Mouse (Mus musculus) erythroid progenitor cell, adult 5-6 weeks (primary cell): ENCODE results near the gene Ovol1. TPM values are rescaled to one million over a fixed set of nuclear protein-coding genes. Genes with fewer than 3 reads are reported as not detected.

Experiments
- ATAC-seq: replicated peaks from 2 replicates; pipeline ENCODE4 v1.8.0; 2016; ENCODE audit warnings: moderate number of reproducible peaks, mild to moderate bottlenecking, moderate TSS enrichment, inconsistent platforms; ENCODE audit not compliant: poor library complexity, low FRiP score, severe bottlenecking
- total RNA-seq, 2 experiments: library from RNA; stranded (forward) in 1 of 2; stranded (reverse) in 1 of 2; fragments of 150-400 nt in 1 of 2; fragments of 186-747, 209-891 nt in 1 of 2; gene quantifications; 2 replicates each; pipeline versions ENCODE4 v1.2.3 to v1.2.4; 2015 to 2017; ENCODE audit warnings: low replicate concordance in 2 of 2

Ovol1 gene
- not detected in 2 replicates for total RNA-seq (2015; ENCODE audit: low replicate concordance)
- not detected in 2 replicates for total RNA-seq (2017; ENCODE audit: low replicate concordance)

DNA sequence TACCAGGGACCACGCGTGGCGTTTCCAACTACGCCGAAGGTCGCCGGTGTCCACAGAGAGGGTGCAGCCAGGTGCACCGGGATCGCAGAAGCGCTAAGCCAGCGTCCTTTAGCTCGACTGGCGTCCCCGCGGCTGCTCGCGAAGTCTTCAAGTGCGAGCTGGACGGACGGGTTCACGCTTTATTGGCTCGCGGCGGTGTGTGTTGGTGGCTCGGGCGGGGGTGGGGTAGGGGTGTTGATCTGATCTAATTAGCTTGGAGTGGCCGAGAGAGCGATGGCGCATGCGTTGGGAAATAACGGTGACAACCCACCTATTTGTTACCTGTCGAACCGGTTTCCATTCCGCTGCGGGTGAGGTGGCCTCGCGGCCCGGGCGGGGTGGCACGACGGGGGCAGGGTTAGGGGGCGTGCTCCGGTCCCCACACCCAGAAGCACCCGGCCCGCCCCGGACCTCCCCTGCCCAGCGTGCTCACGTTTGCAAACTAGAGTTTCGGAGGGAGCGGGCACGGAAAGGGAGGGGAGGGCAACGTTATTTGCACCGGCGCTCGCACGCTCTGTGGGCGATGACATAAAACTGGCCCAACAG is at the start of gene Ovol1:
TSS of gene Ovol1 (minus strand) at position 190 of the 585 bp plus-strand sequence.
- ATAC-seq: no peak

DNA sequence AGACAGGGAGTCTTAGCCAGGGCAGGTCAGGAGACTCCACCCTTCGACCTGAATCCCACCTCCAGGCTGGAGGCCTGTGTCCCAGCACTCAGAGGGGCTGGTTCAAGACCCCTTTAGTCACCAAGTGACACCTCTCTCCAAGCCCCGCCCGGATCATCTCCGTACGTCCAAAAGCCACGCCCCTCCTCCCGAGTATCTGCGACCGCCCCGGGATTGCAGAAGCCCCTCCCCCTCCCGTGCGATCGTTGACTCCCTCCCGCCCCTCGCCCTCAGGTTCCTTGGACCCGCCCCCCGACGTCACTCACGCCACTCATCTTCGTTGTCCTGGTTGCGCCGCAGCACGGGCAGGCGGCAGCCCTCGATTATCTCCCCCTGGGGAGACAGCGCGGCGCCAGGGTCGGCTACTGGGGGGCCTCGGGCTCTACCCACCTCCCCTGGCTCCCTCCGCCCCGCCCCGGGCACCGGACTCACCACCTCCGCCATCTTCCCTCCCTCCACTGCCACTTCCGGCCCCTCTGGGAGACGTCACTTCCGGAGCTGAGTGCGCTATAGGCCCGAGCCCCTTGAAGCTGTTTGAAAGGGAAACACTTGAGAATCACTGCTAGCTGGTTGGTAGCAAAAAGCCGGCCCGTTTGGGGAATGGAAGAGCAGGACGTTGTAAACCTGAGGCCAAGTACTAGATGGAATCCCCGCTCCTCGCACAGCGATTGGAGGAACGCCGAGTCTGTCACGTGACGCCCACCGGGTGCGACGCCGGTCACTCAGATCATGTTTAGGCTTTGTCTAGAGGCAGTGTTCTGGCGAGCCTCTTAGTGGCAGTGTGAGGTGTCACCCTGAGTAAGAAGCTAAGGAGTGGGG is 49.3 kb upstream of the Ovol1 start, which contains the start of gene Kat5:
TSS of gene Kat5 (minus strand) at position 691 of the 858 bp plus-strand sequence.
- ATAC-seq: peak; percentile 94

DNA sequence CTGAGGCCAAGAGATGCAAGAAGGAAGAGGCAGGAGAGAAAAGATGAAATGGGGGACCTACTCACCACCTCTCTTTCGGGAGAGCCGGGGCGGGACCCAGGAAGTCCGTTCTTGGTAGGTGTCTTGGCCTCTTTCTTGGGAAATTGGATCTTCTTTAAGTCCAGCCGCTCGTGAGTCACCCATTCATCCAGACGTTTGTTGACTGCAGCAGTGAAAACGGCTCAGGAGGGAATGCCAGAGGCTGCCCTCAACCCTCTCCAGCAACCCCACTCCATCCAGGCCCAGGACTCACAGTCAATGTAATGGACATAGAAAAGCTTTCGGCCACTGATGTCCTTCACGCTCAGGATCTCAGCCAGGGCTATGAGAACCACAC is 48.7 kb upstream of the Ovol1 start:
- ATAC-seq: no peak

DNA sequence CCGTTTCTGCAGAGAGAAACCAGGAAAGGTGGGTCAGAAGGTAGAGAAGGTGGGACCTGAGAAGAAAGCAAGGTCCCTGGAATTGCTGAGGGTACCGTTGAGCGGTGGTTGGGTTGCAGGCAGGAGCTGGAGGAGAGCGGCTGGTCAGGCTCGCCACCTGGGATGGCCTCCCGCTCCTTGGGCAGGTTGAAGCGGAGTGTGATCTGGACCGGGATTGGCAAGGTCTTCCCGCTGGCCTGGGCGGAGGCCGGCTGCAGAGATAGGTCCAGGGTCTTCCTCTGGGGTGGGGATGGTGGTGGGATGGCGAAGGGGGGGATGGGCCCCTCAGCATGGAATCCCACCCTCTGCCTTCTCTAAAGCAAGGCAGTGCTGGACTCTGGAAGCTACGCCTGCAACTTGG is 48.3 kb upstream of the Ovol1 start:
- ATAC-seq: no peak

DNA sequence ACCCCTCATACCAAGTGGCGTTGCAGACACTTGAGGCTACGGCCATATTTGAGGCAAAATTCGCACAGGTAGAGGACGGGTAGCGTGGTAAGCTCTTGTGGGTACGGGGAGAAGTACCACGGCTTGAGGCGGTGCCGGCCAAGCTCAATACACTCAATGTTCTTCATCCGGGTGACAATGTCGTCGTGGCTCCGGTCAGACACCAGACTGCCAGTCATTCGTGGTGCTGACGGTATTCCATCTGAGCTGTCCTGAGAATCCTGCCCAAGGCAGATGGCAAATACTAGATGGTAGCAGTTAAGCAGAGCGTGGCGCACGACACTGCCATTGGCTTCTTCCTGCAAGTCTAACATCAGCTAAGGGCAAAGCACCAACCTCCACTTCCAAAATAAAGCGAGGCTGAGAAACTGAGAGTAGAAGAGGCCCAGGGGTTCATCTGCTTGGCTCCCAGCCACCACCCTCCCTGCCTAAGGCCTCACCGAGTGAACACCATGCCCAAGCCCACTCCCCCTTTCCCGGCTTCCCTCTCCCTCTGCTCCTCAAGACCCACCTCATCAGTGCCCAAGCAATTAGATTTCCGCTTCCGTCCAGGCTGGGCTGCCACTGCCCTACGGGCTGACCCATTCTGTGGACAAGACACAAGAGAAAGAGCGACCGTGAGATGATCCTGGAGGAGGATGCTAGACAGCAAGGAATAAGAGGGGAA is 47.4 kb upstream of the Ovol1 start:
- no peak for ATAC-seq

DNA sequence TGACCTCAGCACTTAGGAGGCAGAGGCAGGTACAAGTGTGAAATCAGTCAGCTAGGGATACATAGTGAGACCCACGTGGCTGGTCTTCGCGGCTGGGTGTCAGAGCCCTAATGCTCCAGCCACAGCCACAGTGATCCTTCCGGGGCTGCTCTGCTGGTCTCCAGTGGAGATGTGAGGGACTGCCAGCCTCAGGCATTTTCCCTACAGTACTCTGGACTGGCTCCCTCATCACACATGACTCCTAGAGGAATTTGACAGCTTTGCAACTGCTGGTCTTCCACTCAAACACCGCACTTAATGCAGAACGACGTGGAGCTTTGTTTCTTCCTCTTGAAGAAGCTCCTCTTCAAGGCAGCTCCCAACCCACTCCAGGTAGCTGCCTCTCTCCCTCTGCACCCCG is 45.8 kb upstream of the Ovol1 start:
- no peak for ATAC-seq

DNA sequence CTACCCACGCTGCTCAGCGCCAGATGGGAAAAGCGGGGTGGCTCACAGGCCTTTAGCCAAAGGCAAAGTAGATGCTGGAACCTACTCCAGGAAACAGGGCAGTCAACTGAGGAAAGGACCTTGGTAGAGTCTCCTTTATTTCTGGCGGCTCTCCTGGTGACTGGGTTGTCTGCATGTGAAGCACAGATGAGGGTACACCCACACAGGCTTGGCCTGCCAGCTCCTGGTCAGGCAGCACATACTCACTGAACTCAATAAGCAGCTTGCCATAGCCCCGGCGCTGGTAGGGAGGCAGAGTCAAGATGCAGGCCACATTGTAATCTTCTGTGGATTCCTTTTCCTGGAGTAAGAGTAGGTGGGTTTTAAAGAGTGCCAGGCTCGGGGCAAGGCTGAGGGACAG is 44.7 kb upstream of the Ovol1 start:
- ATAC-seq: no peak

DNA sequence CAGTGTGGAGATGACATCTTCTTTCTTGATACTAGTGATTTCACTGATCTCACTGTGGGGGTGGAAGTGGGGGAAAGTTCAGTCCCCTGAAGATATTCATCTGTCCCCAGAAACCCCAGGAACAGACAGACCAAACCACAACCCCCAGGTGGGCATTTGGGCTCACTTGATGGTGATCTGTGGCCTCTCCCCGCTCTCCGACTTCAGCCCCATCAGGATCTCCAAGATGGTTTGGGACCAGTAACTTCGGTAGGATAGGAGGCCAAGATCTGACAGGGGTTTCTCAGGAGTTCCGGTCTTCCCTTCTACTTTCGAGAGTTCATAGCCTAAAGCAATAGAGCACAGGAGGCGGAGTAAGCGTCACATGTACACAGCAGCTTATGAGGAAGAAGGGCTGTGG is 43.2 kb upstream of the Ovol1 start:
- no peak for ATAC-seq

DNA sequence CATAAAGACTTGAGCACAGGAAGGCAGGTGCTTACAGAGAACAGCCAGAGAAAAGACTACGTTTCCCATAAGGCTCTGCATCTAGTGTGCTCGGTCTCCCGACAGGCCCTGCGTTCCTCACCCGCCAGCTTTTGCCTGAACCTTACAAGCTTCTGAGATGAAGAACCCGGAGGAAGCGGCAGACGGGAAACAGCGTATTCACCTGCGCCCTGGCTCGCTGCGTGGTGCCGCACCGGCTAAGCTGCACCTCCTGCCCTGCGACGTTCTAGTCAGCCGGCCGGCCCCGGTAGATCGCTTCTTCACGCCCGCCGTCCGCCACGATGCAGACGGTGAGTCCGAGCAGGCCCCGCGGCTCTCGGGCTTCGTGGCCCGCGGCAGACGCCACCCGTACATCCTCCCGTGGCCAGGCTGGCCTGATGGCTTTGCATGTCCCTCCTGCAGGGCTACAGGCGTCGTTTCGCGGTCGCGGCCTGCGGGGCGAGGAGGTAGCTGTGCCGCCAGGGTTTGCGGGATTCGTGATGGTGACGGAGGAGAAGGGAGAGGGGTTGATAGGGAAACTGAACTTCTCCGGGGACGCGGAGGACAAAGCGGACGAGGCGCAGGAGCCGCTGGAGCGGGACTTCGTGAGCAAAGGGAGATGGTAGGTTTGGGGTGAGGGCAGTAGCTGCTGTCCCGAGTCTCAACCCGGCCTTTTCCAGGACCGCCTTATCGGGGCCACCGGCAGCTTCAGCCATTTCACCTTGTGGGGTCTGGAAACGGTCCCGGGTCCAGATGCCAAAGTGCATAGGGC is 41.5 kb upstream of the Ovol1 start, which contains the start of gene Rnaseh2c:
TSS of gene Rnaseh2c (plus strand) at position 122 of the 790 bp plus-strand sequence.
- ATAC-seq: peak; percentile 91

DNA sequence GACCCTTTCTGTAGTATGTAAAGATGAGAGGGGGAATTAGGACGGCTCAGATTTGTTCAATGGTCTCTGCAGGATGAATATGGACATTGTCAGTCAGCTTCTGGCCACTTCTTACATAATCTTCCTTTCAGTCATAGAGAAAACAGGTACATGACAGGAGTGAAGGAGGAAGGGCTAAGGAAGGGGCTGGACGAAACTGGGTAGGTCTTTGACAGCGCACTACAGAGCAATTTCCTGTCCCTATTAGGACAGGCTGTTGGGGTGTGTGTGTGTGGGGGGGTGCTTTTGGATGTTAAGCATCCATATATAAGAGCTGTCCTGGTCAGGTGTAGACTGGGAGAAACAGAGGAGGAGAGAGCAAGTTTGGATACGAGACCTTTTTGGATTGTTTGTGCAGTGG is 38.8 kb upstream of the Ovol1 start:
- ATAC-seq: no peak

DNA sequence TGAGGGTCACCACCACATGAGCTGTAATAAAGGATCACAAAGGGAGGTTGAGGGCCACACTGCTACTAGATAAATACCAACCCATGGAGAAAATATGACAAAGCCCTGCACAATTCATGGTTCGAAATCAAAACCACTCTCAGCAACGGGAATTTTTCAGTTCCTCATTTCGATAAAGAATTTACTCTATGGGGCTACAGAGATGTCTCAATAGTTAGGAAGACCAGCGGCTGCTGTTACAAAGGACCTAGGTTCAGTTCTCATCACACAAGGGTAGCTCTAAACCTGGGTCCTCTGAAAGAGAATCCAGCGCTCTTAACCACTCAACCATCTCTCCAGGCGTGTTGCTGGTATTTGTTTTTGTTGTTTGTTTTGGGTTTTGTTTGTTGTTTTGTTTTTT is 31.4 kb upstream of the Ovol1 start:
- ATAC-seq: no peak

DNA sequence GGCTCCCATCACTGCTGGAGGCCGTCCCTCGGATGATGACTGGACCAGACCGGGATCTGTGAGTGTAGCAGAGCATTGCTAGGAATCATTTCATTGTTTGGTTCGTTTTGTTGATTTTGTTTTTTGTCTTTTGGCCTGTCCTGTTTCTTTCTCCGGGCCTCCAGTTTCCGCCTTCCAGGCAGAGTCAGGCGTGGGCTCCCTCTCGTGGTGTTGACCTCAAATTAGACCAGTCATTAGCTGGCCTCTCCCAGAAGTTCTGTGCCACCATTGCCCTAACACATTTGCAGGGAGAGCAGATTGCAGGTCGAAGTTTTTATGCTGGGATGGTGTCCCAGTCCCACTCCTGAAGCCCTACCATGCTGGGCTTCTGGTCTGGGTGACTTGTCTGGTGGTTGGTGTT is 28.7 kb upstream of the Ovol1 start:
- 0 out of 2 replicates have a peak, but pooled peaks have one; percentile 39 for ATAC-seq

DNA sequence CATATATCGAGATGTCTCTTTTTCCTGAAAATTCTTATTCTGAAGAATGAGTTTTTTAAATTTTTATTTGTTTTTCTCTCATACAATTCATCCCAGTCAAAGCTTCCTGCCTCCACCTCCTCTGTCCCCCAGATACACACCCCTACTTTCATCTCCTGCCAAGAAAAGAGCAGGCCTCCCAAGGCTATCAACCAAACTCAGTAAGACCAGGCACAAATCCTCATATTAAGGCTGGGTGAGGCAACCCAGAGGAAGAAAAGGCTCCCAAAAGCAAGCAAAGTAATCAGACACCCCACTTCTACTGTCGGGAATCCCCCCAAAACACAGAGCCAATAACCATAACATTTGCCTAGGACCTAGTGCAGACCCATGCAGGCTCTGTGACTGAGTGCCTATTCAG is 21.5 kb upstream of the Ovol1 start:
- no peak for ATAC-seq

DNA sequence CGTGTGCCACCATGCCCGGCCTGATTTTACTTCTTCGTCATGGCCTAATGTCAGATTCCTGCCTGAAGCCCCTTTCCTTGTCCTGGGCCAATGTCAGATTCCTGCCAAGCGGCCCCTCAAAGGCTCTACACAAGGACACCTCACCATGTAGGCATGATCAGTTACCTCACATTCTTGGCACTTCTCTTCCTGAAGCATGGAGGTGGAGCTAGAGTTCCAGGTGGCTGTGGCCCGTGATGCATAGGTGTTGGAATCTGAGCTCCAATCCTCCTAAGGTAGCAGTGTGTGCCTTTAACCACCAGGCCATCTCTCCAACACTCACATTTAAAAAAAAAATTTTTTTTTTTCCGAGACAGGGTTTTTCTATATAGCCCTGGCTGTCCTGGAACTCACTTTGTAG is 20.3 kb upstream of the Ovol1 start:
- no peak for ATAC-seq

DNA sequence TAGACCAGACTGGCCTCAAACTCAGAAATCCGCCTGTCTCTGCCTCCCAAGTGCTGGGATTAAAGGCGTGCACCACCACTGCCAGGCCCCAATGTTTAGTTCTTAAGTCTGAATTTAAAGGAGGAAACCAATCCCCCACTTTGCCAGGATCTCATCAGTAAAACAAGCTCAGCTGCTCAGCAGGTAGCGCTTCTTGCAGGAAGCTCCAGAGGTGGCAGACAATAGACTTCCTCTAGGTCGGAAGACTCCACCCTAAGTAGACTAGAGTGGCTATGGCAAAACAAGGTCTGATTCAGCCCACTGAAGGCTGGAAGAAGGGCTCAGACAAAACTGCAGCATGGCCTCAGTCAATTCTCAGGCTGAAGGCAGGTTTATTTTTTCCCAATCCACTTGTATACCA is 19.5 kb upstream of the Ovol1 start:
- ATAC-seq: no peak

DNA sequence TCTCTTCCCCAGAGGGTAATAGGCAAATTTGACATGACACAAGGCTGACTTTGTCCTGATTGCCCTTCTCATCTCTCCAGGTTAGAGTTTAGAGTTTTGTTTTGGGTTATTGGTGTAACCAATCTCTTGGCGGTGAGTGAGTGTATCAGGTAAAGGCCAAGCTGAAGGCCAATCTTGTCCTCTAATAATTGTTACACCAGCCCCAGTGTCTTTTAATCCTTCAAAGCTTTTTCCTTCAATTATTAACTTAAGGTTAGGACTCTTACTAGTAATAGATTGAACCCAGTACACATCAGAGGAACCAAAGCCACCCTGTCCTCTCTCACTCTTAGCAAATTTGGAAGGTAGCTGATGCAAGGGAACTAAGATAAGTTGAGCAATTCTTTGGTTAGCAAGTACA is 14.9 kb upstream of the Ovol1 start:
- ATAC-seq: no peak

DNA sequence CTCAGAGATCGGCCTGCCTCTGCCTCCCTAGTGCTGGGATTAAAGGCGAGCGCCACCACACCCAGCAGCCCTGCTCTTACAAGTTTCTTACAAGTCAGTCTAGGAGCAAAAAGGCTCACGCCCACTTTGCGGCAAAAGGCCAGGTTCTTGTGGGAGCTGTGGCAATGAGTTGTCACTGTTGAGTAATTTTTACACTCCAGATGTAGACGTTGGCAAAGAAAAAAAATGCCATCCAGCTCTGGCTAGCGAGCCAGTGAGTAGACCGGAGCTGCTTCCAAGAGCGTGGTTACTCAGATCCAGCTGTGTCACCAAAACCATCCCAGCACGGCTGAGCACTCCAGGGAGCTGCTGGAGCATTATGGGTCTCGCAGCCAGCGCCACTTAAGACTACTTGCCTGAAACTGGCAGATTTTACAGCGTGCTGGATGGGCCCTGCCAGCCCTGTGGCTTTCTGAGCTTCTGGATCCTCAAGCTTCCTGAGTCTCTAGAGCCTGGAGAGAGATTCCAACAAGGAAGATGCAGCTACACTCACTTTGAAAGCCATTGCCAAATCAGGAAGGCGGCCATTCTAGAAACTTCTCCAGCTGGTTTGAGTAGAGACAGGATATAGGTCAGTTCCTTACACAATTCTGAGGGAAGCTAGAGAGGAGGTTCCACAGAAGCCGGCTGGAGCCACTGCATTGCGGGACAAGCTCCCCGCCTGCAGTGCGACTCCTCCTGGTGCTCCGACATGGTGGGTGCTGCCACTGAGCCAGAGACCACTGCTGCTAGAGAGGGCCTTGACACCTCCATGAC is 12.1 kb upstream of the Ovol1 start:
- ATAC-seq: no peak

DNA sequence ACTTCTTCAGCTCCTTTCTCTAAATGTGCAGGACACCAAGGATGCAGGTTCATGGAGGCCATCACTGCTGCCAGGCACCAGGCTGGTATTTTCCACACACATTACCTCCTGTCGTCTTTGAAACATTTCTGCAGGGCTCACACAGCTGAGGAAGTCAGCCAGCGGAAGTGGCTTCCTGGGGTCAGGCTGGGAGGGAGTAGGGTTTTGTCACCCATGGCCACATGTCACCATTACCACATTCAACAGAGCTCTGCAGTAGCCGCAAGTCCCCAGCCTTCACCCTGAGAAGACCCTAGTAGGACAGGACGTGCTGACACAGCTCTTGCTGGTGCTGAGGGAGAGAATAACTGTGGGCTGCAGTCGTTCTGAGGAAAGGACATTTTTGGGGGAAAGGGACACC is 11.4 kb upstream of the Ovol1 start:
- ATAC-seq: no peak
